Mouse (Mus musculus): Measurements from ENCODE around the gene Pigyl. TPM values are rescaled to one million over a fixed set of nuclear protein-coding genes. Genes with fewer than 3 reads are reported as not detected.
"Not testable (repeated sequence)": the region's sequence is repeated elsewhere in the genome, so short reads cannot be mapped to it uniquely, and the experiment has no call there.

The Pigyl gene
- polyA plus RNA-seq, 1 experiment from 2014 or later, result 70.2 TPM

DNA sequence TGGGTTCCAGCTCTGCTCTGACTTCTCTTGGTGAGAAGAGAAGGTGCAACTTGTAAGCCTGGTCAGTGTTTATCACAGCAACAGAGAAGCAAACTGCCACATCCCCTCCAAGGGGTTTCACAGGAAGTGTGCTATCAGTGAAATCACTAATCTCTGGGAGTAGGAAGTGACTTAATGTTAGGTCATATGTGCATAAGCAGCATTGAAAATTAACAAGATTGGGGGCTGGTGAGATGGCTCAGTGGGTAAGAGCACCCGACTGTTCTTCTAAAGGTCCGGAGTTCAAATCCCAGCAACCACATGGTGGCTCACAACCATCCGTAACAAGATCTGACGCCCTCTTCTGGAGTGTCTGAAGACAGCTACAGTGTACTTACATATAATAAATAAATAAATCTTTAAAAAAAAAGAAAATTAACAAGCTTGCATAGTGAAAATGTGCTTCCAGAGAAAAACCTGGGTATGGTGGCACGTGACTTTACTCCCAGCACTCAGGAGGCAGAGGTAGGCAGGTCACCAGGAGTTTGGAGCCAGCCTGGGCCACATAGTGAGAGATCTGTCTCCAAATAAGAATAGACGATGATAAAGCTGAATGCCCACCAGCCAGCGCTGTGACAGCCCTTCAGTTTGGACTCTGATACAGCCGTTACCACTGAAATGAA, 12.2 kb upstream of the Pigyl start:
- no peak overlapping the region for H3K27ac ChIP-seq
- H3K4me1 ChIP-seq, result no peaks in the 10 kb centered on the region
- ATAC-seq (ENCODE audit: low FRiP score, low read depth), result no peak
- no peaks in the 10 kb centered on the region for H3K36me3 ChIP-seq
- no peak overlapping the region for H3K4me3 ChIP-seq
- H3K27me3 ChIP-seq, result no peaks in the 10 kb centered on the region
- H3K9me3 ChIP-seq, result 0 out of 2 replicates have a peak, but pooled peaks cover 9% of the 10 kb centered on the region
- no peak overlapping the region for H3K9ac ChIP-seq
- 86% methylated on average over 8 of the region's 8 CpGs for WGBS
- H3K4me2 ChIP-seq (replicated peaks), result no peak overlapping the region

DNA sequence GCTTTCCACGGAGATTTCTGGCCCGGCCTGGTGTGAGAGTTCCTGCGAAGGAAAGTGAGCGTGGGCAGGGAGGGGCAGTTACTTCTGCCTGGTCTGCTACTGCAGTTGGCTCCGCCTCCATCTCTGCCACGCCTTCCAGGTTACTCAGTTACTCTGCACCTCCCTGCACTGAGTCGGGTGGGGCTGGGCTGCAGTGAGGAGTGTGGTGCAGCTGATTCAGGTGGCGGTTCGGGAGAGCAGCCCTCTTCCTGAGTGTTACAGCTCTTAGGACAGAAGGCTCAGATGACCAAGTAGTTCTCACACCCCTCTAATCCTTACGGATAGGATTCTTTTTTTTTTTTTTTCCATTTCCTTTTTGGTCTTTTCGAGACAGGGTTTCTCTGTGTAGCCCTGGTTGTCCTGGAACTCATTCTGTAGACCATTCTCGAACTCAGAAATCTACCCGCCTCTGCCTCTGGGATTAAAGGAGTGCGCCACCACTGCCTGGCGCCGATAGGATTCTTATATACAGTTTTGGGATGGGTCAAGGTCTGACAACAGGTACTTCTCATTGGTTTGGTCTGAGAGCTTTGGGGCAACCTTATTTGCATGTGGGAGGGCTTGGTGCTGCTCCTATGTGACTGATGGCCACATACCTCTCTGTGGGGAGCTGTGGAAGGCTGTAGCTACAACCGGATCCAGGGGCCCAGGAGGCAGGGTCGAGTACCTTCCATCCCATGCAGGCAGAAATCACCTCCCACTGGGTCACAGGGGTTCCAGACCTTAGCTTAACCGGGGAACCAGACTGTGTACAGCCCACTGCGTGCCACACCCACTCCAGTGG, 7.0 kb upstream of the Pigyl start:
- ATAC-seq (ENCODE audit: low FRiP score, low read depth), result no peak
- Histone ChIP-seq H3K27me3 (no peaks in the 10 kb centered on the region), H3K27ac (no peak overlapping the region), H3K36me3 (no peaks in the 10 kb centered on the region), H3K4me1 (no peaks in the 10 kb centered on the region), H3K9me3 (0 out of 2 replicates have a peak, but pooled peaks cover 9% of the 10 kb centered on the region), H3K4me2 (replicated peaks) (no peak overlapping the region), H3K9ac (no peak overlapping the region), H3K4me3 (no peak overlapping the region)
- 74% methylated on average over 20 of the region's 20 CpGs for WGBS

GRCm38 (mm10) chr9:22150249-22150693, 6.4 kb upstream of the Pigyl start:
- not testable (repeated sequence) for ATAC-seq (ENCODE audit: low FRiP score, low read depth); H3K27ac ChIP-seq; H3K36me3 ChIP-seq; H3K9ac ChIP-seq; H3K27me3 ChIP-seq; H3K9me3 ChIP-seq; H3K4me2 ChIP-seq (replicated peaks); H3K4me1 ChIP-seq; H3K4me3 ChIP-seq
- WGBS, result 84% methylated on average over 7 of the region's 7 CpGs

GRCm38 (mm10) chr9:22150946-22151345, 5.7 kb upstream of the Pigyl start:
- Histone ChIP-seq H3K4me2 (replicated peaks) (no peak overlapping the region), H3K9ac (no peak overlapping the region), H3K4me3 (no peak overlapping the region), H3K27me3 (no peaks in the 10 kb centered on the region), H3K9me3 (0 out of 2 replicates have a peak, but pooled peaks cover 9% of the 10 kb centered on the region), H3K4me1 (peaks cover 4% of the 10 kb centered on the region; the same call in 1 of the 2 replicates), H3K36me3 (no peaks in the 10 kb centered on the region), H3K27ac (no peak overlapping the region)
- ATAC-seq (ENCODE audit: low FRiP score, low read depth), result no peak
- 96% methylated on average over 2 of the region's 2 CpGs for WGBS

DNA sequence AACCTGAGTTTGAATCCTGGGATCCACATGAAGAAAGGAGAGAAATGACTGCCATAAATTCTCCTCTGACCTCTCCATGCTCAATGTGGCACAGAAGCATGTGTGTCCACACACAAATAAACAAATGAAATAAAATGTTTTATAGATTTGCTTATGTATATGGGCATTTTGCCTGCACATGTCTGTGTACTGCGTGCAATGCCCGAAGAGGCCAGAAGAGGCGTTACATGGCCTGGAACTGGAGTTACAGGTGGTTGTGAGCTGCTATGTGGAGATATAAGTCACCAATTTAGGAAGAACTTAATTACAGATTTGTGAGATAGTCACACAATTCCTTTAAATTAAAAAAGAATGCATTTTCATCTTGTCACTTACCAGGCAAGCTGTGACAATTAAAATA, 2.8 kb upstream of the Pigyl start:
- H3K9ac ChIP-seq, result no peak overlapping the region
- no peak overlapping the region for H3K27ac ChIP-seq
- ATAC-seq (ENCODE audit: low FRiP score, low read depth), result no peak
- no peak overlapping the region for H3K4me2 ChIP-seq (replicated peaks)
- no peak overlapping the region for H3K4me3 ChIP-seq
- H3K27me3 ChIP-seq, result peaks cover 9% of the 10 kb centered on the region
- H3K4me1 ChIP-seq, result peaks cover 18% of the 10 kb centered on the region
- peaks cover 9% of the 10 kb centered on the region for H3K36me3 ChIP-seq
- H3K9me3 ChIP-seq, result no peaks in the 10 kb centered on the region
- 86% methylated on average over 3 of the region's 3 CpGs for WGBS

- Histone ChIP-seq H3K4me2 (replicated peaks) (peak overlapping the region; percentile 60), H3K36me3 (peaks cover 11% of the 10 kb centered on the region), H3K9ac (no peak overlapping the region), H3K27ac (no peak overlapping the region), H3K4me3 (peak overlapping the region; percentile 24; the same call in 1 of the 2 replicates), H3K9me3 (no peaks in the 10 kb centered on the region), H3K4me1 (peaks cover 18% of the 10 kb centered on the region), H3K27me3 (peaks cover 9% of the 10 kb centered on the region)
- WGBS, result 22% methylated on average over 10 of the region's 10 CpGs
- peak; percentile 25; the same call in 1 of the 2 replicates for ATAC-seq (ENCODE audit: low FRiP score, low read depth)
Measured at GRCm38 (mm10) chr9:22155614-22156013, 1.0 kb upstream of the Pigyl start.

GRCm38 (mm10) chr9:22157516-22158265, 1.0 kb downstream of the Pigyl start:
- Histone ChIP-seq H3K4me1 (peaks cover 18% of the 10 kb centered on the region), H3K4me2 (replicated peaks) (peak overlapping the region; percentile 76), H3K4me3 (peak overlapping the region; percentile 65), H3K36me3 (peaks cover 11% of the 10 kb centered on the region), H3K27ac (no peak overlapping the region), H3K9me3 (no peaks in the 10 kb centered on the region), H3K9ac (peak overlapping the region; percentile 88), H3K27me3 (peaks cover 9% of the 10 kb centered on the region)
- ATAC-seq (ENCODE audit: low FRiP score, low read depth), result no peak
- 65% methylated on average over 34 of the region's 34 CpGs for WGBS

DNA sequence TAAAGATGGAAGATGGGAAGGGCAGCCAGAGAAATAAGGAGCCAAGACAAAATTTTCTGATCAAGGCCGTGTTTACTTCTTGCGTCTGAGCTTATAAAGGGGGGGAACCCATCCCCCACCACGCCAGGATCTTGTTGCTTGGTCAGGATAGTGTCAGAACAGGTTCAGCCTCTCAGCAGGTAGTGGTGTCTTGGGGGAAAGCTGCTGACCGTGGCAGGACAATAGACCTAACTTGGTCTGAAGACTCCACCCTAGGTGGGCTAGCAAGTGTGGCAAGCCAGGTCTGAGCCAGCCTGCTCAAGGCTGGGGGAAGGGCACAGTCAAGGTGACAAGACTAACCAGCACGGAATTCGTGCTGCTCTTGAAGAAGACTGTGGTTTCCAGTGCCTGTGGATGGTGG, 4.7 kb downstream of the Pigyl start:
- no peak overlapping the region for H3K4me3 ChIP-seq
- peaks cover 11% of the 10 kb centered on the region for H3K36me3 ChIP-seq
- no peak overlapping the region for H3K9ac ChIP-seq
- H3K27me3 ChIP-seq, result peaks cover 11% of the 10 kb centered on the region
- ATAC-seq (ENCODE audit: low FRiP score, low read depth), result no peak
- H3K4me2 ChIP-seq (replicated peaks), result no peak overlapping the region
- no peaks in the 10 kb centered on the region for H3K9me3 ChIP-seq
- H3K27ac ChIP-seq, result no peak overlapping the region
- 47% methylated on average over 6 of the region's 6 CpGs for WGBS
- peaks cover 10% of the 10 kb centered on the region for H3K4me1 ChIP-seq

GRCm38 (mm10) chr9:22162305-22162704, 5.7 kb downstream of the Pigyl start:
- peaks cover 8% of the 10 kb centered on the region for H3K4me1 ChIP-seq
- no peak overlapping the region for H3K9ac ChIP-seq
- 69% methylated on average over 9 of the region's 9 CpGs for WGBS
- H3K4me3 ChIP-seq, result no peak overlapping the region
- H3K9me3 ChIP-seq, result peaks cover 4% of the 10 kb centered on the region; the same call in 1 of the 2 replicates
- peaks cover 11% of the 10 kb centered on the region for H3K36me3 ChIP-seq
- H3K27ac ChIP-seq, result no peak overlapping the region
- no peak overlapping the region for H3K4me2 ChIP-seq (replicated peaks)
- H3K27me3 ChIP-seq, result peaks cover 11% of the 10 kb centered on the region
- ATAC-seq (ENCODE audit: low FRiP score, low read depth), result no peak

- Histone ChIP-seq H3K9ac (no peak overlapping the region), H3K27ac (no peak overlapping the region), H3K4me1 (peaks cover 2% of the 10 kb centered on the region), H3K4me2 (replicated peaks) (no peak overlapping the region), H3K4me3 (no peak overlapping the region), H3K9me3 (peaks cover 4% of the 10 kb centered on the region; the same call in 1 of the 2 replicates), H3K36me3 (peaks cover 10% of the 10 kb centered on the region), H3K27me3 (peaks cover 5% of the 10 kb centered on the region)
- WGBS, result 87% methylated on average over 7 of the region's 7 CpGs
- no peak for ATAC-seq (ENCODE audit: low FRiP score, low read depth)
Measured at GRCm38 (mm10) chr9:22162912-22163311, 6.3 kb downstream of the Pigyl start.

DNA sequence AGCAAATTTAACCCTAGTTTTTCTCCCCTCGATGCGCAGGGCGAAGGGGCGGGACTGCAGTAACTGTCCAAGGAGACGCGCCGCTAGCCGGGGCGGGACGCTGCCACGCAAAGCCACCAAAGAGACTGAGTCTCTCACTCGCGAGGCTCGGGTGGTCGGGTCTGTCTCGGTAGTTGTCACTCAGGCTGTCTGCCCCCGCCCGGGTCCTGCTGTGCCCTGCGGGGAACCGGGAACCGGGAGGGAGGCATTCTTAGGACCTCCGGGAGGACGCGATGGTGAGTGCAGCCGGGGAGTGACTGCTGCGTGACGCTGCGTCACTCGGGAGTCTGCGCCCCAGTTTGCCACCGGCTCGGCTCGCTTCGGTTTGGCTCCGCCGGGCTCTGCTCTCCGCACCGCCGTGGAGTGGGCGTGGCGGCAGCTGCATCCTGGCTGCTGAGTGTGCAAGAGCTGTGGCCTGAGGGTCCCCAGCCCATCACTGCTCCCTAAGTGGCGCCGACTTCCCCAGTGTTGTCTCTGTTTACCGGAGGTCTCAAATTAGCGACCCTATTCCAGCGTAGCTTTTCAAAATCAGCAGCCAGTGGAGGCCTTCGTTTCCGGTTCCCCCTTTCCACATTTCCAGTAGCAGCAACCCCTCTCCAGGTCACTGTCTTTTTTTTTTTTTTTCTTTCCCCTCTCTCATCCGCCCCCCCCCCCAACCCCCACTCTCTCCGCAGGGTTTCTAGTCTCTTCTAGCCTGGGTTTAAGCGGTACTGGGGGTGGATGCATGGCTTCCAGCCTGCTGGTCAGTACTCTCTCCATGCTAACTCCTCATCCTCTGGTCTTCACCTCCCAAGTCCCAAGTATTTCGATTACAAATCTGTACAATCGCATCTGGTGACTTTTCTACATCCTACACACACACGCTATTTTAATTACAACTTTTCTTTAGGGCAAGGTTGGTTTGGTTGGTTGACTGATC, 8.3 kb downstream of the Pigyl start:
- Histone ChIP-seq H3K27ac (no peak overlapping the region), H3K36me3 (no peaks in the 10 kb centered on the region), H3K9ac (peak overlapping the region; percentile 81), H3K9me3 (peaks cover 4% of the 10 kb centered on the region; the same call in 1 of the 2 replicates), H3K4me1 (no peaks in the 10 kb centered on the region), H3K4me2 (replicated peaks) (peak overlapping the region; percentile 95), H3K4me3 (peak overlapping the region; percentile 65), H3K27me3 (peaks cover 3% of the 10 kb centered on the region; the same call in 1 of the 2 replicates)
- peak; percentile 78 for ATAC-seq (ENCODE audit: low FRiP score, low read depth)
- WGBS, result 2% methylated on average over 54 of the region's 54 CpGs
